Mouse (Mus musculus) thymus, adult 2 months (tissue): Measurements from ENCODE around the gene Actr6. TPM values are rescaled to one million over a fixed set of nuclear protein-coding genes. Genes with fewer than 3 reads are reported as not detected.
A peak's percentile ranks its signal among the peaks of the same experiment; 100 is the strongest.
"Not testable (repeated sequence)": the region's sequence is repeated elsewhere in the genome, so short reads cannot be mapped to it uniquely, and the experiment has no call there.

Source experiments
- DNase-seq: peaks from one replicate; pipeline ENCODE4 v3.0.0; 2021
- H3K27ac ChIP-seq: fragments of 200-500 bp; 2 replicates; pipeline ENCODE4 v1.5.1; 2012; ENCODE audit warnings: low read length, control low read depth; ENCODE audit not compliant: control insufficient read depth, insufficient read depth
- H3K27me3 ChIP-seq: fragments of 200-500 bp; 2 replicates; pipeline ENCODE4 v1.6.1; 2012; ENCODE audit warnings: mild to moderate bottlenecking, low read length, moderate library complexity, mixed read lengths; ENCODE audit not compliant: control insufficient read depth, insufficient read depth
- H3K36me3 ChIP-seq: fragments of 200-500 bp; 2 replicates; pipeline ENCODE4 v1.6.1; 2012; ENCODE audit warnings: mild to moderate bottlenecking, low read length, moderate library complexity; ENCODE audit not compliant: control insufficient read depth, insufficient read depth
- H3K4me1 ChIP-seq: fragments of 200-500 bp; replicated peaks from 2 replicates; pipeline ENCODE4 v1.6.1; 2012; ENCODE audit warnings: low read length; ENCODE audit not compliant: control insufficient read depth, insufficient read depth
- H3K4me3 ChIP-seq: fragments of 200-500 bp; 2 replicates; pipeline ENCODE4 v1.5.1; 2012; ENCODE audit warnings: mild to moderate bottlenecking, low read length, control low read depth, moderate library complexity; ENCODE audit not compliant: control insufficient read depth, insufficient read depth
- CTCF ChIP-seq: fragments of 200-500 bp; IDR thresholded peaks from 2 replicates; pipeline ENCODE4 v1.5.1; 2012; ENCODE audit warnings: mild to moderate bottlenecking, control low read depth, low read length, moderate library complexity, borderline replicate concordance; ENCODE audit not compliant: control insufficient read depth, poor library complexity, insufficient read depth; ENCODE audit errors: extremely low read depth
- POLR2A ChIP-seq: fragments of 200-500 bp; IDR thresholded peaks from 2 replicates; pipeline ENCODE4 v1.6.1; 2012; ENCODE audit warnings: mild to moderate bottlenecking, low read length, control low read depth, moderate library complexity; ENCODE audit not compliant: control insufficient read depth, poor library complexity, insufficient read depth; ENCODE audit errors: extremely low read depth
- WGBS: fragments of 180-500 bp; shearing (Covaris S2); methylation state at CpG from one replicate; pipeline ENCODE4 v1.1.7; 2018; 5-methylcytosine and 5-hydroxymethylcytosine counted together
- polyA plus RNA-seq: library from polyadenylated mRNA; depleted of rRNA; stranded (reverse); fragments of >200 nt; gene quantifications from 2 replicates; pipeline ENCODE4 v1.2.3, GENCODE M21; 2012

The Actr6 gene
- polyA plus RNA-seq, 1 experiment, result 2.7 TPM

DNA sequence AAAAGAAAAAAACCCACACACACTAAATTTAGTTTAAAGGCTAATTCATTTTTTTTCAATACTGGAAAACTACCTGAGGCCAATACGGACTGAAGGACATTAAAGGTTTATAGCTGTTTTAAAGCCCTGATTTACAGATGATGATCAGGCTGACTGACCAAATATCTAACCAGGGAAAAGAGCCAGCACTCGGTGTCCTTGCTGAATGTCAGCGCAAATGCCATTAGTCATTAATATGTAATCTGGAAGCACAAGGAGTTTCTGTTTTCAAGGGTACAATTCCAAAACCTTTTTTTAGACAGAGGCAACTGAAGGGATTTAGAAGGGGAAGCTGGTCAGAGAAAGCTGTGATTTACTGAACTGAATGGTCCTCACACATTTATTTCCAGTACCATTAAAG is 11.3 kb downstream of the Actr6 start:
- Histone ChIP-seq H3K4me3 (no peak overlapping the region), H3K4me1 (no peaks in the 10 kb centered on the region), H3K27me3 (no peaks in the 10 kb centered on the region), H3K36me3 (peaks cover 12% of the 10 kb centered on the region), H3K27ac (no peak overlapping the region)
- DNase-seq, result no peak
- WGBS, result 94% methylated on average over 3 of the region's 3 CpGs
- TF ChIP-seq POLR2A (no peak), CTCF (no peak)

GRCm38 (mm10) chr10:89720252-89720651 is 11.8 kb downstream of the Actr6 start:
- H3K27ac ChIP-seq, result no peak overlapping the region
- TF ChIP-seq POLR2A (no peak), CTCF (no peak)

GRCm38 (mm10) chr10:89714910-89715309 is 17.2 kb downstream of the Actr6 start:
- Histone ChIP-seq H3K27ac (no peak overlapping the region), H3K4me1 (no peaks in the 10 kb centered on the region), H3K36me3 (peaks cover 11% of the 10 kb centered on the region), H3K4me3 (no peak overlapping the region), H3K27me3 (no peaks in the 10 kb centered on the region)
- DNase-seq, result no peak
- no peak for TF ChIP-seq POLR2A
- no peak for TF ChIP-seq CTCF
- 88% methylated on average over 10 of the region's 10 CpGs for whole genome bisulfite sequencing

More at GRCm38 (mm10) chr10:89720252-89720651, 11.8 kb downstream of the Actr6 start:
- Histone ChIP-seq H3K4me1 (no peaks in the 10 kb centered on the region), H3K27me3 (no peaks in the 10 kb centered on the region), H3K4me3 (no peak overlapping the region), H3K36me3 (peaks cover 9% of the 10 kb centered on the region; the same call in 1 of the 2 replicates)
- DNase-seq, result no peak

GRCm38 (mm10) chr10:89708720-89709119 is 23.4 kb downstream of the Actr6 start:
- H3K27me3 ChIP-seq, result no peaks in the 10 kb centered on the region
- no peak overlapping the region for H3K27ac ChIP-seq
- no peak for DNase-seq
- peaks cover 6% of the 10 kb centered on the region for H3K36me3 ChIP-seq
- WGBS, result 44% methylated on average over 10 of the region's 10 CpGs
- TF ChIP-seq CTCF, result no peak
- no peak for TF ChIP-seq POLR2A
- peaks cover 3% of the 10 kb centered on the region; the same call in 1 of the 2 replicates for H3K4me1 ChIP-seq
- no peak overlapping the region for H3K4me3 ChIP-seq

DNA sequence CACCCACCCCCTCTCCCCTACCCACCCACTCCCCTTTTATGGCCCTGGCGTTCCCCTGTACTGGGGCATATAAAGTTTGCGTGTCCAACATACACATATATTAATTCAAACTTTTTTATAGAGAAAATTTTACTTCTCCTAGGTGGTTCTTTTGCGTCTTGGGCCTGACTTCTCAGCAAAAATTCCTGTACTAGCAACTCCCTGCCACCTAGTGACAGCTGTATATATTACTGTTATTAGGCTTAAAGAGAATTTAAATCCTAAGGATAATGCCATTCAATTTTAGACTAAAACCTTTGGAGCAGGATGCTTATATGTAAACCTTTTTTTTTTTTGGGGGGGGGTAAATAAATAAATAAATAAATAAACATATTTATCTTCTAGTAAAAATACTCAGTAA is 24.7 kb downstream of the Actr6 start:
- Histone ChIP-seq H3K4me1 (peaks cover 8% of the 10 kb centered on the region), H3K27ac (no peak overlapping the region), H3K27me3 (no peaks in the 10 kb centered on the region), H3K36me3 (no peaks in the 10 kb centered on the region), H3K4me3 (no peak overlapping the region)
- 93% methylated on average over 3 of the region's 3 CpGs for WGBS
- DNase-seq, result no peak
- TF ChIP-seq CTCF, result no peak
- TF ChIP-seq POLR2A, result no peak

DNA sequence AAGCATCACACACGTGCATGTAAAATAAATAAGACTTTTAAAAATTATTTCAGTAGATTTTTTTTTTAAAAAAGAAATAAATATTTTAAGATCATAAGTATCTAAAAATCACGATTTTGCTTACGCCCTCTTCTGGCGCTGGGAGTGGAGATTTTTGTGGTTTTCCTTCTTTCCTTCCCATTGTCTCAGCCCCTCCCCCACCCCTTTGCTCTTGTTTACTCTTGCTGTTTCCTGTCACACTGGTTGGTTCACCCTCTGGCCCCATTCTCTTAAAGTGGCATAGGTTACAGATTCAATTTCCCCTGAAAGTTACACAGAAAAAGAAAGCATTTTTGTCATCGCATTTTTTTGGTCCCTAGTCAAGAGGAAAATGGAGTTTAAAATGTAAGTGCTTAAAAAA is 29.1 kb downstream of the Actr6 start:
- no peak overlapping the region; the same call in 1 of the 2 replicates for H3K27ac ChIP-seq
- no peaks in the 10 kb centered on the region for H3K27me3 ChIP-seq
- DNase-seq, result peak; percentile 32
- no peak overlapping the region for H3K4me3 ChIP-seq
- 22% methylated on average over 5 of the region's 5 CpGs for WGBS
- peaks cover 5% of the 10 kb centered on the region for H3K4me1 ChIP-seq
- no peaks in the 10 kb centered on the region for H3K36me3 ChIP-seq
- no peak for TF ChIP-seq CTCF
- no peak for TF ChIP-seq POLR2A

GRCm38 (mm10) chr10:89697956-89698355 is 34.1 kb downstream of the Actr6 start:
- DNase-seq, result no peak
- no peaks in the 10 kb centered on the region for H3K27me3 ChIP-seq
- TF ChIP-seq CTCF, result no peak
- TF ChIP-seq POLR2A, result no peak
- H3K4me1 ChIP-seq, result peaks cover 4% of the 10 kb centered on the region; the same call in 1 of the 2 replicates
- H3K36me3 ChIP-seq, result no peaks in the 10 kb centered on the region
- no peak overlapping the region for H3K27ac ChIP-seq
- H3K4me3 ChIP-seq, result no peak overlapping the region
- WGBS, result 92% methylated on average over 3 of the region's 3 CpGs

DNA sequence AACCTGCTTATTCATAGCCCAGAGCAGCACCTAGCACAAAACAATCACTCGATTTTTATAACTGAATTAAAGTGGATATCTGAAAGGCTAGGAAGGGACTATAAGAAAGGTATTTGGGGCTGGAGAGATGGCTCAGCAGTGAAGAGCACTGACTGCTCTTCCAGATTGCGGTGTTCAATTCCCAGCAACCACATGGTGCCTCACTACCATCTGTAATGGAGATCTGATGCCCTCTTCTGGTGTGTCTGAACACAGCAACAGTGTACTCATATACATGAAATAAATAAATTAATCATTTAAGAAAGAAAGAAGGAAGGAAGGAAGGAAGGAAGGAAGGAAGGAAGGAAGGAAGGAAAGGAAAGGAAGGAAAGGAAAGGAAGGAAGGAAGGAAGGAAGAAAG is 35.8 kb downstream of the Actr6 start:
- not testable (repeated sequence) for H3K36me3 ChIP-seq, H3K4me3 ChIP-seq, H3K27ac ChIP-seq, DNase-seq, H3K27me3 ChIP-seq, H3K4me1 ChIP-seq
- WGBS, result 86% methylated on average over 2 of the region's 2 CpGs
